Mouse (Mus musculus): Measurements from ENCODE around the gene Ggt7. TPM values are rescaled to one million over a fixed set of nuclear protein-coding genes. Genes with fewer than 3 reads are reported as not detected.
"Not testable (repeated sequence)": the region's sequence is repeated elsewhere in the genome, so short reads cannot be mapped to it uniquely, and the experiment has no call there.

The Ggt7 gene
- 160 and 237 TPM in 2 replicates for polyA plus RNA-seq (2012; rRNA removed)

DNA sequence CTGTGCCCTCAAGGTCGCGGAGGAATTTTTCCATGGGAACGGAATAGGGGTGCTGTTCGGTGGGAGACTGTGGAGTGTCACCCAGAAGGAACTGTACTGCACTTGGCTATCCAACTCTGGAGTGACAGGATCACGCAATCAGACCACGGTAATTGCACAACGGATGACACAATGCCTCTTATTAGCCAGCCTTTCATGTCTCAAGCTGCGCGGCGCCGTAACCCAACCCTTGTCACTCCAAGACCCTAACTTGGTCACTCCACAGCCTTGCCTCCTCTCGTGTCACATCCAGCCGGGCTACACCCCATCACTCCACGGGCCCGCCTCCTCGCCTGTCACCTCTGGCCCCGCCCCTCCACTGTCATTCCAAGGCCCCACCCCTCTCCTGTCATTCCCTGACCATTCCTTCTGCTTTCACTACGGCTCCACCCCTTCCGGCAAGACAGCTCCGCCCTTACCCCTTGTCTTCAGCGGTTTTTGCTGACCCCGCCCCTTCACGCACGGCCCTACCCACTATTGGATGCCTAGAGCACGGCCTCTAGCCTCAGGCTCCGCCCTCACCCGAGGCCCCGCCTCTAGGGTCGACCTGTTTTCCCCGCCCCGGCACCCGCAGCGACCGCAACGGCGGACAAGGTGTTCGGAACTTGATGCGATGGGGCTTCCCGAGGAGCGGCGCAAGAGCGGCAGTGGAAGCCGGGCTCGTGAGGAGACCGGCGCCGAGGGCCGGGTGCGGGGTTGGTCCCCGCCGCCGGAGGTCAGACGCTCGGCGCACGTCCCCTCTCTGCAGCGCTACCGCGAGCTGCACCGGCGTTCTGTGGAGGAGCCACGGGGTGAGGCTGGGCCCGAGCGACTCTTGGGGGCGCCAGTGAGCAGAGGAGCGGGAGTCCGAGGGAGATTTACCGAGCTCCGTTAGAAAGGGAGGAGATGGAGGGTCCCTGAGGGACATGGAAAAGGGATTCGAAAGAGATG lies at the start of gene Ggt7, which contains the start of gene Acss2:
Gene Ggt7 (minus strand): TSS at position 783 of the 969 bp plus-strand sequence.
Gene Acss2 (plus strand): TSS at position 494 of the 969 bp plus-strand sequence.
- TF ChIP-seq CTCF (IDR thresholded peaks at IDR 0.05; ENCODE audit: borderline replicate concordance, extremely low read depth, insufficient read depth, insufficient read length) (peak; percentile 71), POLR2A (IDR thresholded peaks at IDR 0.05; ENCODE audit: borderline replicate concordance, extremely low read depth, insufficient read depth, insufficient read length, poor library complexity, severe bottlenecking) (0 out of 2 replicates have a peak, but pooled peaks have one; percentile 25)
- peak; percentile 99 for DNase-seq (ENCODE audit: low read depth)

DNA sequence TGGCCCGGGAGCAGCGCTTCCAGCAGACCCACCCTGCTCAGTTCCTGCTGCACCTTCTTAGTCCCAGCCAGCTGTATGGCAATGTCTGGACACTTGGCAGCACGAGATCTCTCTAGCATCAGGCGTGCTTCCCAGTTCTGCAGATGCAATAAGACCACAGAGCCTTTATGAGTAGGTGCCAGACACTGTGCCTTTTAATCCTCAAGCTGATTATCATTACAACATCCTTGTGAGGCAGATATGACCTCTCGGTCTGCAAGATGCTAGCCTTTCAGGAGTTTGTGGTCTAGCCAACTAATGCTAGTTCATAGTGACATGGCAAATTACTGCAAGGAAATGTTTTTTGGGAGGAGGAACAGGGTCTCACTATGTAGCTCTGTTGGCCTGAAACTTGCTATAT lies 49.7 kb upstream of the Ggt7 start:
- DNase-seq (ENCODE audit: low read depth) = no peak
- TF ChIP-seq POLR2A (IDR thresholded peaks at IDR 0.05; ENCODE audit: borderline replicate concordance, extremely low read depth, insufficient read depth, insufficient read length, poor library complexity, severe bottlenecking) (no peak), CTCF (IDR thresholded peaks at IDR 0.05; ENCODE audit: borderline replicate concordance, extremely low read depth, insufficient read depth, insufficient read length) (no peak)

DNA sequence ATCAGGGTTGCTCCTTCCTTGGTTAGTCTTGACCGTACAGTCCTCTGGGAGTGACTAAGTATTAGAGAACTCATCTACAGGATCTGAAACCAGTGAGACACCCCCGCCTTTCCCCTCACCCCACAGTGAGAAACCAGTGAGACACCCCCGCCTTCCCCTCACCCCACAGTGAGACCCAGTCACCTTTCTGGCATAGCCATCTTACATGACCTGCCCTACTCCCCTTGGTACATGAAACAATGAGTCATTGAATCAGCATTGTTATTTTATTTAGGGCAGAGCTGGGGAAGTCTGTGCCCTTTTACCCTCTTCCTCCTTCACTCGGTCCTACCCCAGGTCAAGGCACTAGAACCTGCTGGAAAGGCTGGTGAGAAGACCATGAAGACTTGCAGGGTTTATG lies 44.9 kb upstream of the Ggt7 start:
- DNase-seq (ENCODE audit: low read depth) = no peak
- TF ChIP-seq CTCF (IDR thresholded peaks at IDR 0.05; ENCODE audit: borderline replicate concordance, extremely low read depth, insufficient read depth, insufficient read length) (no peak), POLR2A (IDR thresholded peaks at IDR 0.05; ENCODE audit: borderline replicate concordance, extremely low read depth, insufficient read depth, insufficient read length, poor library complexity, severe bottlenecking) (no peak)

DNA sequence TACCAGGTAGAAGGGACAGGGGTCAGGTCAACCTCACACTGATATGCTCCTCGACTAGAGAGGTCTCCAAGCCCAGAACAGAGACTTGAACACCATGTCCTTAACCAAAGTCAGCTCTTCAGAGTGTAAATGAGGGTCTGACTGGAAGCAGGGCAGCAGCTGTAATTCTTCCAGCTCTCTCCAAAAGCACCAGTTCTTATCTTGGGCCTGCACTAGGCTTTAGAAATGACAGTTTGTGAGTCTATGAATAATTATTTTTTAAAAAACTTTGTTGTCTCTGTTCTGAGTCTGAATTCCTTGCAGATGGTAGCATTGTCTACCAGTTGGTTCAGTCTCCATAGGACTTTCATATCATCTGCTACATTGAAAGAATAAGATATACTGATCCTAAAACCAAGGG lies 44.2 kb upstream of the Ggt7 start:
- TF ChIP-seq POLR2A (IDR thresholded peaks at IDR 0.05; ENCODE audit: borderline replicate concordance, extremely low read depth, insufficient read depth, insufficient read length, poor library complexity, severe bottlenecking) (no peak), CTCF (IDR thresholded peaks at IDR 0.05; ENCODE audit: borderline replicate concordance, extremely low read depth, insufficient read depth, insufficient read length) (no peak)
- DNase-seq (ENCODE audit: low read depth) = no peak

DNA sequence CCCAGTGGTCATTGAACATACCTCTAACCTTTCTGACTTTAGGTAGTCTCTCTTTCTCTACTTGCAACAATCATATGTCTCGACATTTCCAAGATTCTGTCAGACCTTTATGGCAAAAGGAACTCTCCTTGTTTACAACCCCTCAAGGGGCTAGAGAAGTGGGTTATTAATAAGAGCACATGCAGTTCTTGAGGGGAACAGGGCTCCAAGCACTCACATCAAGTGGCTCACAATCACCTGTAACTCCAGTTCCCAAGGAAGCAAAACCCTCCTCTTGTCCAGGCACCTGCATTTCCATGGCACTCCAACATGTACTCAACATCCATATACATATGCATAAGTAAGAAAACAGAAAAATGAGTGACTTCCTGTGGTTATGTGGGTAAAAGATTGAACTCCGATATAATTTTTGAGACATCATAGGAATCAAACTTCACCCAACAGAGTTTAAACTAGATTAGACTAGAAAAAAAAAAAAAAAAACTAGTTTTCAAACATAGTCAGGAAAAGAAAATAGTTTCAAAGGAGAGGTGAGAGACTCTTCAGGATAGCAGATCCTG lies 36.5 kb upstream of the Ggt7 start:
- no peak for DNase-seq (ENCODE audit: low read depth)
- TF ChIP-seq POLR2A (IDR thresholded peaks at IDR 0.05; ENCODE audit: borderline replicate concordance, extremely low read depth, insufficient read depth, insufficient read length, poor library complexity, severe bottlenecking) (no peak), CTCF (IDR thresholded peaks at IDR 0.05; ENCODE audit: borderline replicate concordance, extremely low read depth, insufficient read depth, insufficient read length) (no peak)

DNA sequence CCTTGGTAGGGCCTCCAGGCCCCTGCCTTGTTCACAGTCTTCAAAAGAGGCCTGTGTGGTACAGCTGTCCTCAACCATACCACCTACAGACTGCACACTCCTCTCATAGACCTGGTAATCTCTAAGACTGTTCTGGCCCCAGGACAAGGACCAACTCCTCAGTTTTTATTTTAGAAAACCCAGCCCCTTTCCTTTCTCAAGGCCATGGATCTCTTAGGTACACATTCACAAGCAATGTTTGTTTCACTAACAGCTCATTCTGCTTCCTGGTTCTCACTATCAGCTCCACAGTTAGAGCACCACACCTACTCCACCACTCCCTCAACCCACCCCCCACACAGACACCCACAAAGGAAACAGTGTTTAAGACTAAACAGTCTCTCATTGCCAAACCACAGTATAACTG lies 34.9 kb upstream of the Ggt7 start:
- no peak for DNase-seq (ENCODE audit: low read depth)
- TF ChIP-seq CTCF (IDR thresholded peaks at IDR 0.05; ENCODE audit: borderline replicate concordance, extremely low read depth, insufficient read depth, insufficient read length) = no peak
- TF ChIP-seq POLR2A (IDR thresholded peaks at IDR 0.05; ENCODE audit: borderline replicate concordance, extremely low read depth, insufficient read depth, insufficient read length, poor library complexity, severe bottlenecking) = no peak

DNA sequence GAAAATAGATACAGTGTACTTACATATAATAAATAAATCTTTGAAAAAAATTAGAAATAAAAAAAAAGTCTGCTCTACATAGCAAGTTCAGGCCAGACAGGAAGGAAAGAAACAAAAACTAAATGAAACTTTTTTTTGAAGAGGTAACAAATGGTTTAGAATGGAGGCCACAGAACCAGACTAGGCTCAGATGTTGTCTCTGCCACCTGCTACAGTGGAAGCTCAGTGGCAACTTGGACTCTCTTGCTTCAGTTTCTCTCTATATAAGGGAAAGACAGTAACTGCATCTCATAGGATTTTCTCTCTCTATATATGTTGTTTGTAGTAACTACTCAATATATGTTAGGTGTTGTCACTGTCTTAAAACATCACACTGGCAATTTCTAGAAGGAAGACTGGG lies 34.3 kb upstream of the Ggt7 start:
- TF ChIP-seq CTCF (IDR thresholded peaks at IDR 0.05; ENCODE audit: borderline replicate concordance, extremely low read depth, insufficient read depth, insufficient read length) = no peak
- no peak for TF ChIP-seq POLR2A (IDR thresholded peaks at IDR 0.05; ENCODE audit: borderline replicate concordance, extremely low read depth, insufficient read depth, insufficient read length, poor library complexity, severe bottlenecking)

DNA sequence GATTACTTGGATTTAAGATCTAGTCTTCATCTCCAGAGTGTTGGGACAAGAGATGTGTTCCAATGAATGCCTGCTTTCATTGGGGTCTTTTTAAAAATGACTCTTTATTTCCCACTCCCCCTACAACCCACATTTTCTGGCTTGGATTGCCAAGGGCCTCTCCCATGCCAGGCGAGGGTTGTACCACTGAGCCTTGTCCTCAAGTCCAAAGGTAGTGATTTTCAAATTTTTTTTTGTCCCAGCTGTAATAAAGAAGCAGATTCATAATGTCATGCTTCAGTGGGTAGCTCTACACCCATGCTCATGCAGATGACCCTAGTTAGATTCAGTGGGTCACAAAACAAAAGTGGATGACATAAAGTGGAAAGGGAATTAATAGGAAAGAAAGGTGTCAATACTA lies 28.9 kb upstream of the Ggt7 start:
- DNase-seq (ENCODE audit: low read depth) = no peak
- no peak for TF ChIP-seq POLR2A (IDR thresholded peaks at IDR 0.05; ENCODE audit: borderline replicate concordance, extremely low read depth, insufficient read depth, insufficient read length, poor library complexity, severe bottlenecking)
- no peak for TF ChIP-seq CTCF (IDR thresholded peaks at IDR 0.05; ENCODE audit: borderline replicate concordance, extremely low read depth, insufficient read depth, insufficient read length)

More for the DNA sequence above, 34.3 kb upstream of the Ggt7 start:
- no peak for DNase-seq (ENCODE audit: low read depth)

DNA sequence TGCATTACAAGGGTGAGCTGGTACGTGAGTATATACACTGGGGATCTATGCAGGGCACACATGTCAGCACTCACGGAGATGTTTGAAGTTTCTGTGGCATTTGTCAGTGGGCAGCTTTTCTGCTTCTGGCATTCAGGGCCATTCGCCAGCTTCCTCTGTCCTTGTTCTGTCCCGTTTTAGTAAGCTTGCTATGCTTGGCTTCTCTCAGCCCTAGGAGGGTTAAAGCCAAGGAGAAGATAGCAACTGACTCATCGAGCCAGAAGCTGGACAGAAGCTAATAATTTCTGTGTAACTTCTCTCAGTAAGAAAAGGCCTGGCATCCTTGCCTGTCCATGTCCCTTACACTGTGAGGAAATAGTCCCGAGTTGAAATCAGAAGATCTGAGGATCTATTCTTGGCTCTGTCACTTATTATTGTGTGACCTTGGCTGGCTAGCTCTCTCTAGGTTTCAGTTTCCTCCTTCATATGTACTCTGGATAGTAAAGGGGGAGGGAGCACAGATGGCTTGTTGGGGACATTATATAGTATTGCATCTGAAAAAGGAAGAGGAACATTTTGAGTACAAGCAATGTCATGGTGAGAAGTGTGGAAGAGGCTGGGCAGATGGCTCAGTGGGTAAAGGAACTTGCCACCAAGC lies 22.9 kb upstream of the Ggt7 start:
- TF ChIP-seq CTCF (IDR thresholded peaks at IDR 0.05; ENCODE audit: borderline replicate concordance, extremely low read depth, insufficient read depth, insufficient read length) = no peak
- TF ChIP-seq POLR2A (IDR thresholded peaks at IDR 0.05; ENCODE audit: borderline replicate concordance, extremely low read depth, insufficient read depth, insufficient read length, poor library complexity, severe bottlenecking) = no peak
- DNase-seq (ENCODE audit: low read depth) = no peak

DNA sequence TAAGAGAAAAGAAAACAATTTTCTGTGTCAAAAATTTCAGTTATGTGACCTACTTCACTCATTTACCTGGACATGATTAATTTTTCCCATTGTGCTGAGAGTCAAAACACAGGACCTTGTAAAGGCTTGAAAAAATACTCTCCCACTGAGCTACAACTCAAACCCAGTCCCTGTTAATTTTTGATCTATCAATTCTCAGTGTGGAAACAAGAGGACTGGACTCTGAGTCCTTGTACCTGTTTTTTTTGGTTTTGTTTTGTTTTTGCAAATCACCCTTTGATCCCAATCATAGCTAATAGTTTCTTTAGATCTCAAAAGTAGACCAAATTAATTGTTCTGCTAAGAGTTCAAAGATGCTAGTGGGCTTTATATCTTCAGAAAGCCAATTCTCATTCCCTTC lies 21.7 kb upstream of the Ggt7 start:
- DNase-seq (ENCODE audit: low read depth) = no peak
- TF ChIP-seq POLR2A (IDR thresholded peaks at IDR 0.05; ENCODE audit: borderline replicate concordance, extremely low read depth, insufficient read depth, insufficient read length, poor library complexity, severe bottlenecking) (no peak), CTCF (IDR thresholded peaks at IDR 0.05; ENCODE audit: borderline replicate concordance, extremely low read depth, insufficient read depth, insufficient read length) (no peak)

DNA sequence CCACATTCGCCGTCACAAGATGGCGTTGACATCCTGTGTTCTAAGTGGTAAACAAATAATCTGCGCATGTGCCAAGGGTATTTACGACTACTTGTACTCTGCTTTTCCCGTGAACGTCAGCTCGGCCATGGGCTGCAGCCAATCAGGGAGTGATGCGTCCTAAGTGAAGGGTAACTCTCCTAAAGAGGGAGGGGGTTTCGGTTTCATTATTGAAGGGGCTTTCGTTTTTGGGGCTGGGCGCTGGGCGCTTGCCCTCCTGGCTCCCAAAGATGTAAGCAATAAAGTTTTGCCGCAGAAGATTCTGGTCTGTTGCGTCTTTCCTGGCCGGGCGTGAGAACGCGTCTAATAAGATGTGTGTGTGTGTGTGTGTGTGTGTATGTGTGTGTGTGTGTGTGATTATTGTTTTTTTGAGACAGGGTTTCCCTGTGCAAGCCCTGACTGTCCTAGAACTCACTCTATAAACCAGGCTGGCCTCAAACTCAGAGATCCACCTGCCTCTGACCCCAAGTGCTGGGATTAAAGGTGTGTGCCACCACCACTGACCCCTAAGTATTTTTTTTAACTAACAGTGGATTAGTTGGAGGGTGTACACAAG lies 20.5 kb upstream of the Ggt7 start:
- DNase-seq (ENCODE audit: low read depth) = not testable (repeated sequence)
